Mouse (Mus musculus) thymus, postnatal 25 days (tissue): ENCODE data around the gene B230307C23Rik.
"Not testable (repeated sequence)": the region's sequence is repeated elsewhere in the genome, so short reads cannot be mapped to it uniquely, and the experiment has no call there.

Experiments
- DNase-seq: peaks from one replicate; pipeline ENCODE4 v3.0.0; 2022

B230307C23Rik gene

DNA sequence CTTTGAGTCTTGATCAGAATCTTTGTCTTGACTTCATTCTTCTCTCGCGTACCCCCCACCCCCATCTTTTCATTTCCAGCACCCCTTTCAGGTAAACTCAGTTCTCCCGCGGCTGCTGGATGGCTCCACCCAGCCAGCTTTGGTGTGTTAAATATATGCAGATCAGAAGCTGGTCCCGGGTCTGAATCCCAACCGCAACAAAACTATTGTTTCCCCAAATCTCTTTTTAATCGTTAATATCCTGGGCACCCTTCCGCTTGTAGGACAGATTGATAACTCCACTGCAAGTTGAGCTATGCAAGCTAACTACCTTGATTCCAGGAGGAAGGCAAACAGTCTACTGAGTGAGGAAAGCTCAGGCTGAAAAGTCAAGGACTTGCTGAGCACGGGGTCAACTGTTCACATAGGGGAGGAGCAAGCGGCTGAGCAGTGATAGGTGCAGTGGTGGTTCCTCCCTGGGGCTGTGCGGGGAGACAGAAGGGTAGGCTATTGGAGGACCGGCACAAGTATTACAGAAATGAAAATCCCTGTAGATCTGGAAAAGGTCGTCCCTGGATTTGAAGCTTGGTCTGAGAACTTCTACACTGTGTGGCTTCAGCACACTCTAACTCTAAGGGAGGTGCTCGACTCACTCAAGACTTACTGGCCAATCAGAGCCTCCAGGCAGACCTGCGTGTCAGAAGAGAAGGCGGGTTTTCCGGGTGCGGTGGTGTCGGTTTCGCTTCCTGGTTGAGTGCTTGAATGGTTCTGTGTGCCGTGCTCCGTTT is at the start of gene B230307C23Rik:
Gene B230307C23Rik, plus strand, starts transcription at position 700 of the 767 bp plus-strand sequence.
- DNase-seq, result peak; percentile 86

DNA sequence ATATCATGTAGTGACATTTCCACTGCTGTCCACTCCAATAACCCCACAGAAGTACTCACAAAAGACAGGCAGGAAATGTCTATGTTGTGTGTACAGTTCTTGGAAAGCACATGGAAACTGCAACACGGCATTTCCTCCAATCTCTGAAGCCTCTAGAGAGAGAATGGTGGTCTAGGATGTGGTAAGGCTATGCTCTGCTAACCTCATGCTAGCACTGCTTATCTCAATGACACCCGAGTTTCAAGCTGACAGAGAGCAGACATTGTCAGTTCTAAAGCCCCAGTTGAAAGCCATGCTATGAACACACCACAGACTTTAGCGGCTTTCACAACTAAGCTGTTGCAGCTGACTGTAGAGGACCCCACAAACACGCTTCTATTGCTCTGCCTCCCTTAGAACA is 48.3 kb upstream of the B230307C23Rik start:
- DNase-seq, result no peak

DNA sequence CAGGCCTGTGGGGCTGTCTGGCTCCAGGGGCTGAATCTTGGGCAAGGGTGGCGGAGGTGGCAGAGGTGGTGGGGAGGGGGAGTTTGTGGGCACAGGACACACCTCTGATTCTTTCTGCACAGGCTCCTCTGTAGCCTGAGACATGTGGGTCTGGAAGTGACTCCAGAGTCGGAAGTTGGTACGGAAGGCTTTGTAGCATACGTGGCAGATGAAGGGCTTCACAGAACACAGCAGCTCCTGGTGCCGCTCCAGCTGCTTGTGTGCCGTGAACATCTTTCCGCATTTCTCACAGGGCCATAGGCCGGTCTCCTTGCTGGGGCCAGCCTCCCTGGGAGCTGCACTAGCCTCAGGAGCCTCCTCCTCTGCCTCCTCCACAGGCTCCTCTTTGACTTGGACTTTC is 47.1 kb upstream of the B230307C23Rik start:
- no peak for DNase-seq

DNA sequence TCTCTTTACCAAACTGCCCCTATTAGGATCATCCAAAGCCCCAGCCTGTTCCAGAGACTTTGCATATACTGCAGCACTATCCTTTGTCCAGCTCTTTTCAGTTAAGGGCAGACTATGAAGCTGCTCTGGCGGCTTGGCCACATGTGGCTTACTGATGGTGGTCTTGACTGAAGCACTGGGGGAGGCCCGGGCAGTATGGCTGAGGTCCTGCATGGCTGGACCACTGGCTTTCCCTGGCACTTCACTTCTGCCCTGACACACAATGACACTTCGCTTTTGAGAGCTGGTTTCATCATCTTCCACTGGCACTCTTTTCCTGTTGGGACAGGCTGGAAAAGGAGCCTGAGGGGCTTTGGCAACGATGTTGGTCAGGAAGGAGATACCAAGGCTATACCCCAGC is 44.7 kb upstream of the B230307C23Rik start:
- no peak for DNase-seq

DNA sequence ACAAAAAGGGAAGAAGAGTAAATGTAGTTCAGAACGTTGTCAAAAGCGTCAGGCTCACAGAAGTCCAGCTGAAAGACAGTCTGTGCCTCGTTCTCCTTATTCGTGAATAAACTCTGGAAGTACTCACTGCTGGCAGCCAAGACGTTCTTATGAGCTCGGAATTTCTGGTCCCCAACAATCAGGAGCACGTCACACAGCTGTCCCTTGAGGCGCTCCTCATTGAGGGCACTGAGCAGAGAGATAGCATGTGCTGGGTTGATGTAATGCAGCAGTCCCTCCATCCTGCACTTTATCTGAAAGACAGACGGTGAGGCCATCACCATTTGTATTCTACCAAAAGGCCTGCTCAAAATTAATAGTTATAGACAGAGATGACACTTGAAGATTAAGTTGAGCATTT is 44.3 kb upstream of the B230307C23Rik start:
- DNase-seq, result no peak

DNA sequence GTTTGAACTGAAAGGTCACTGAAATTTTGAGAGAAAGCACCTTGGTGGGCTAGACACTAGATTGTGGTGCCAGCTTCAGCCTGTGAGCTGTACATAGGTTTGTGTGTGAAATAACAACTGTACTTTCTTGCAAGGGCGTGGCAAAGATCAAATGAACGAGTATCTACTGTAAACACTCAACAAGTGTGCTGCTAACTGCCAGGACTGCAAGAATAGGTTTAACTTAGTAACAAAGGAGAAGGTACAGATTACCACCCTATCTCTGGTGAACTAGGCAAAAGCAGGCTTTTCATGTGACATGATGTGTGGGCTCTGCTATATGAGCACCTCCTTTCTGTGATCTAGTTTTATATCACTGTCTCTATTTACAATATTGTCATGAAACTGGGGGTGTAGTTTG is 43.8 kb upstream of the B230307C23Rik start:
- DNase-seq, result no peak

DNA sequence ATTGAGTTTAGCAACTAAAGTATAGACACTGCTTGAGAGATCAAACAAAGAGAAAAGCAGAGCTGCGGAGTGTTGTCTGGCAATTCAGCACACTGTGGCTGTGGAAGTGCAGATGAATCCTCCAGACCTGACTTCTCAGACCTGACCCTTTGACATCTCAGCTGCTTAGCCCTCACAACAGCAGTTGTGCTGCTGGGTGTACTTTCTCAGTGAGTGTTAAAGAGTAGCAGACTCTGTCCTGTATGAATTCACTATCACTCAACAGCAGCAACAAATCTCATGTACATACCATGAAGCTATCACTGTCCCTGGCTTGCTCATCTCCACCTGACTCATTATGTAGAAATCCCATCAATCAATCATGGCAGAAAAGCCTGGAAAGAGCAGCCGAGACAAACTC is 41.1 kb upstream of the B230307C23Rik start:
- DNase-seq, result no peak

DNA sequence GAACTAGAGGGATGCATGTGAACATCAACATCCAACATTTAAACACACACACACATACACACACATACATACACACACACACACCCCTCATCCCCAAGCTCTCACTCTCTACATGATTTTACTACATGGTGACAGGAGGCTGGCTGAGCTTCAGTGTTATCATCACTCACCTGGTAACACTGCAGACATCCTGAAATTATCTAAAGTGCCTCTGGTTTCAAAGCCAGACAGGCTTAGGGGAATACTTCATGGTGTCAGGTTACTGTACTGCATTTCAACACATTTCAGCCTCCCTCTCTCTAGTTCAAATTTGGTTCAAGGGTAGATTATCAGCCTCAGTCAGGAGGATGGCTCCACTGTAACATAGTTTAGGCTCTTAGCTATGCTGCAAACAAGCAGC is 39.5 kb upstream of the B230307C23Rik start:
- DNase-seq, result no peak

DNA sequence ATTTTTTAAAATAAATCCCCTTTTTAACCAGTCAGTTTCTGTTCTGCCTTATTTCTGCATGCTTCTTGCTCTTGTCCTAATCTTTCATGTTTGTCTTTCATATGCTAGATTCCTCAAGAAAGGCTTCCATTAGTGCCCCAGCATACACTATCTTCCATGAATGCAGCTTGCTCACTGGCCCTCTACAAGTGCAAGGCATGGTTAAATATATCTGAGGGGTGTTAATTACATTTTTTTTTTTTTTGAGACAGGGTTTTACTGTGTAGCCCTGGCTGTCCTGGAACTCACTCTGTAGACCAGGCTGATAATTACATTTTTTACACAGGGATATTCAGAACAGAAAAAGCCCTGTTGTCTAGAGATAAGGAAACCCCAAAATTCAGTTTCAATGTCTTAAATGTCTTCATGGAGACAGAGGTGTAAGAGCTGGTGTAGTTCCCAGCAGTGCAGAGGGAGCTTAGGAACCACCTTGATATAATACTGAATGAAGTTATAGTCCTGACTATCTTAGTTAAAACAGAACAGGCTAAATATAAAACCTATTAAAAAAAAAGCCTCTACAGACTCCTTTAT is 38.6 kb upstream of the B230307C23Rik start:
- DNase-seq, result no peak

DNA sequence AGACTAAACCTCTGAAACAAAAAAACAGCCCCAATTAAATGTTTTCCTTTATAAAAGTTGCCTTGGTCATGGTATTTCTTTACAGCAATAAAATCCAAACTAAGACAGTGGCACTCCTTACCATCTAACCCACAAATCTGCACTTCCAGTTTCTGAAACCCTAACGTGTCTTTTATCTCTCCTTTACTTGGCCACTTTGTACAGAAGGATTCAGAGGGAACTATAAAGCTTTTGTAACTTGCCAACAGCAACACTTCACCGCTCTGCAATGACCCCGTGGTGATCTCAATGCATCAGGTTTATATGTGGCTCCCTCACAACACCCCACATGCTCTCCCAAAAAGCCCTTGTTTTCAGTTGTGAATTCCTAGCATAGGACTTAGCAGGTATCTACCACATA is 36.8 kb upstream of the B230307C23Rik start:
- no peak for DNase-seq

DNA sequence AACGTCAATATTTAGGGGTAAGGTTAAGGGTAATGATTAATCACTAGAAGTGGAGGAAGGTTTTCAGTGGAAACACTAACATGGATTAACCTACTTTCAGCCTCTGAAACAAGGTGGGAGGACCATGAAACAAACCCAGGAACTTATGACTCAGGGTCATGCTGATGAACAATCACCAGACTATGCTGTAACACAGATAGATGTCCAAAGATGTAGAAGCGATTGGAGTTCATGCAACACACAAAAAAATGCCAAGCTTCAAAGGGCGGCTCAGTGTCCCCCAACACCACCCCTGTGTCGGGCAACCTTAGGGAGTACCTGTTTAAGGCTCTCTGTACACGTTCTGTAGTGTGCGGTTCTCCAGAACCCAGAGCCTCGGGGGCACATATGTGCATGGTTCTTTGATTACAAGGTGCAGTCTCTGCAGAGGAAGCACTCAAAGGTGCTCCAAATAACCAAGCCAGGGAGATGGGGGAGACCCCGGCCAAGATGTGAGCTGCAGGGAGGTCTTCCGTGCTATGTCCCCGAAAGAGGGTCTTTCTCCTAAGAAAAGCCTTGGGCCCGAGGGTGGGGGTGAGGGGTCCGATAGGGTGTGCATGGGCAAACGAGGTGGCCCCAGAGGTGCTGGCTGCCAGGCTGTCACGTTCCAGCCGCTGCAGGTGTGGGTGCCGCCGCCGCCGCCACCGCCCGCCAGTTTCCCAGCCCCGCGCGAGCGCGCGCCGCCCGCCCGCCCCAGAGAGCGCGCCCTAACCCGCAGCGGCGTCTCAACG is 35.5 kb upstream of the B230307C23Rik start:
- DNase-seq, result no peak

DNA sequence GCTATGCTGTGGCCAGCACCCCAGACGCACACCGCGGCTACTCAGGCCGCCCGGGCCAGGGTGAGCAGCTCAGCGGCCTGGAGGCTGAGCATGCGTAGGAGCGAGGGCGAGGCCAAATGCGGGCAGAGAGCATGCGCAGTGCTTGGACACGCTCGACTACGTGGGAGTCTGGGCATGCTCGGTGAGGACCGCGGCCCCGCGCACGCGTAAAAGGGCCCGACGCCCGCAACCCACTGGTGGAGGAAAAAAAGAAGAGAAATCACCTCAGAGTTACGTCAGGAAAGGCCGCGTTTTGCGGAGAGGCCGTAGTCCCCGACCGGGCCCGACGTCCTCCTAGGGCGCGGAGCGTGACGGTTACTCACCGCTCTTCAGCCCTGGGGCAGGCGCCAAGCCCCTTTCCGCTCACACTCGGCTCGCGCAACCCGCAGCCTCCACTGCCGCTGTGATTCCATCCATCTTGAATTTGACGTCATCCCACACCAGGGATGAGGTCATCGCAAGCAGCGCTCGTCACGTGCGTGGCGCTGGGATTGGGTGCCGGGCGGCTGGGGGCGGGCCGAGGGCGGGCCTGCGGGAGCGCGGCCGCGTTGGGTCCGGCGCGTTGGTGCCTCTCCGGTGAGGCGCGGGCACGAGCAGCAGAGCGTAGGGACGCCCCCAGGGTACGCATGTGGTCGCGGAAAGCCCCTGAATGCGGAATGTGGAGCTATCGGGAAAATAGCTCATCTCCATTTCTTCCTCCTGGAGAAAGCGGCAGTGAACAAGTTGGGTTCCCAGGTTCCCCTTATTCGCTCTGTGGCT is 34.8 kb upstream of the B230307C23Rik start, which contains the start of the genes C2cd2 and Zbtb21:
Gene C2cd2, minus strand, starts transcription at position 448 of the 798 bp plus-strand sequence.
Gene Zbtb21, minus strand, starts transcription at position 472 of the 798 bp plus-strand sequence.
- peak; percentile 93 for DNase-seq

DNA sequence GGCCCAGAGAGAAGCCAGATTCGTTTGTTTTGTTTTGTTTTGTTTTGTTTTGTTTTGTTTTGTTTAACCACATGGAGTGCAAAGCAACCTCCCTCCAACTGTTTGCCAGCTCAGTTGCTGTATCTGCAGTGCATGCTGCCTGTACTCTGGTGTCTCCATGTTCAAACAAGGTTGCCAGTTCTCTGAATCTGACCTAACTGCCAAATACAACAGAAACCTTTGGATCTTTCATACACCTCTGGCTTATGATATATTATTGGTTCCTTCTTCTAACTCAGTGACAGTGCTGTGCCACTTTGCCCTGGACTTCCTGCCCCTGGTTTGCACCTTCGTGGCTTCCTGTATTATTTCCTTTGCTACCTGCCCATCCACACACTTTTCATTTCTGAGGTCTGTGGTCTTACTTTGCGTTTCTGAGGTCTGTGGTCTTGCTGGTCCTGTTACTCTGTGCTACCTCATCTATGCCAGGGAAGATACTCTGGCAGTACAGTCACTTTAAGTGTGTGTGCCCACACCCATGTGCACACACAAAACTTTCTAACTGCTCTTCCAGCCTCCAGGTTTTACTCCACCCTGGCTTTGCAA is 33.1 kb upstream of the B230307C23Rik start:
- DNase-seq, result no peak

DNA sequence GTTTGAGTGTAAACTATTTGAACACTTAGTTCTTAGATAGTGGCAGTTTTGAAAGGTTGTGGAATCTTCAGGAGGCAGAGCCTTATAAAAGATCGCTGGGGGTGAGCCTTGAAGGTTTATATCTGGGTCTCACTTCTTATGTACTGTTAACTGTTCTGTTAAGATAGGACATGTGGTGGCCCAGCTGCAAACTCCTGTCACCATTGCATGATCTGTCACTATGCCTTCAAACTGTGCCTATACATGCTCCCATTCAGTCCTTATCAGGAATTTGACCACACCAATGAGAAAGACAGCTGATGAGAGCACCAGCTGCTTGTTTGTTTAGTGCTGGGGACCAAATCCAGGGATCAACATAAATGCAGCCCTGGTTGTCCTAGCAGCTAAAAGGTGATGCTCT is 19.8 kb upstream of the B230307C23Rik start:
- DNase-seq, result no peak

DNA sequence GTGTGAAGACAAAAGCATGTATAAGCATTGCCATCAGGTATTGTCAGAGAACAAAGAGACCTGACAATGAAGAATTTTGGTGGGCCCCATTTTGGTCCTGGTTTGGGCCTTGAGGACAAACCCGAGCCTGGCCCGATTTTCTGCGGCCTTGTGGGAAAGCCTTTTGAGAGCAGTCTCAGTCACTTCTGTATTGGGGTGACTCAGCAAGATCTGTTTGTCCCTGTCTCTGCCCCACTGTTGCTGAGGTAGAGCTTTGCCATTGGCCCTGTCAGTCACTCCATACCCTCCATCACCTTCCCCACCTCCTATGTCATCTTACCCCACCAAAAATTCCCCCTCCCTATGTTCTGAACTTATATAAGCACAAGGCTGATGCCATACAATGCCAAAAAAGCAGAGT is 19.4 kb upstream of the B230307C23Rik start:
- no peak for DNase-seq

DNA sequence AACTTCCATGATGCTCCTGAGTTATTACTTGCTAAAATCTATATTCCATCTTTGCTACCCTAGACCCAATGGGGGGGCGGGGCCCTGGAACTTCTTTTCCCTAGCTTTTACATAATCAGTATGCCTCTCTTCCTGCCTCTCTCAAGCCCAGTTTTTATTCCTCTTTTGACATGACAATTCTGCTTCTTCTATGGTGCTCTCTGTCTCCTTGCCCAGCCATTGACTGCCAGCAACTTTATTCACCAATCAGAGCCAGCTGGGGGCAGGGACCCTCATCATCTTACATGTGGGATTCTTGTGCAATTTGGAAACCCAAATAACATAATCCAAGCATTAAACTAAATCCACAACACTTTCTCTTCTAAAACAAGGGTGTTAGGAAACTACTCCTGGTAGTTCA is 15.8 kb upstream of the B230307C23Rik start:
- no peak for DNase-seq

DNA sequence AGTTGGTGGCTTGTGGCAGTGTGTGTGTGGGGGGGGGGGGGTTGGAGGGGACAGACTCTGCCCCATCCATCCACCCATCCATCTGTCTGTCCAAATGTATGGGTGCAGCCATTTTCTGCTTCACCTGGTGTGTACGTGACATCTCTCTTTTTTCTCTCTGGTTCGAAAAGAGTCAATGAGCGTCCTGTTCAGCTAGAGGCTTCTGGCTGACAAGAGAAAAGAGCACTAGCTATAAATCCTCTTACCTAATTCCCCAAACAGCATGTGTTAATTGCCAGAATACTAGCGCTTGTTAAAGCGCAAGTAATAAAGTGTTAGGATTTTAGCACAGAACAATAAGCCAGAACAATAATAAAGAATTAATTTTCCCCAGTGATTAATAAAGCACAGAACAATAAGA is 12.5 kb upstream of the B230307C23Rik start:
- DNase-seq, result no peak

DNA sequence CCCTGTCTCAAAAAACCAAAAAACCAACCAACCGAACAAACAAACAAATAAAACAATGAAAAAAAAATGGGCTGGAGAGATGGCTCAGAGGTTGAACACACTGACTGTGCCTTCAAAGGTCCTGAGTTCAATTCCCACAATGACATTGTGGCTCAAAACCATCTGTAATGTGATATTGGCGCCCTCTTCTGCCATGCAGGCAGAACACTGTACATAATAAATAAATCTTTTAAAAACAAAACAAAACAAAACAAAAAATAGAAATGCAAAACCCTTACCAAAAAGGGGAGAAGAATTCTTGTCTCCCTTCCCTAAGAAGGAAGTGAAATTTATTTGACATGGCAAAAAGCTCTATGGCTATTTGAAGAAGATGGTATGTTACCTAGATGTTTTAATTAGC is 5.6 kb upstream of the B230307C23Rik start:
- no peak for DNase-seq

DNA sequence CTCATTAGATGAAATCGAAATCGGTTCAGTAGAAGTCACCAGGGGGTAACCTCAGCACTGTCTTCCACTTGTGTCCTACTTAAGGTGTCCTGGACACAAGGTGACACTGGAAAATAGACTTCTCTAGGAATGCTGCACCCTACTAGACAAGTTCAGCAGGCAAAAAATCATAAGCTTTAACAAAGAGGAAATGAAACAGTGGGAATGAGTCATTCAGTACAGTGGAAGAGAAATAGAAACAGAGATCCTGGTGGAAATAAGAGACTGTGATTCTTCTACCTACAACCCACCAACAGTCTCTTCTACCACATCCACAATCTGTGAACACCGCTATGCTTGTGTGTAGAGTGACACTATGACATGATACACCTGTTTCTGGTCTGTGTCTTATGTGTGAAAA is 4.6 kb upstream of the B230307C23Rik start:
- DNase-seq, result not testable (repeated sequence)

DNA sequence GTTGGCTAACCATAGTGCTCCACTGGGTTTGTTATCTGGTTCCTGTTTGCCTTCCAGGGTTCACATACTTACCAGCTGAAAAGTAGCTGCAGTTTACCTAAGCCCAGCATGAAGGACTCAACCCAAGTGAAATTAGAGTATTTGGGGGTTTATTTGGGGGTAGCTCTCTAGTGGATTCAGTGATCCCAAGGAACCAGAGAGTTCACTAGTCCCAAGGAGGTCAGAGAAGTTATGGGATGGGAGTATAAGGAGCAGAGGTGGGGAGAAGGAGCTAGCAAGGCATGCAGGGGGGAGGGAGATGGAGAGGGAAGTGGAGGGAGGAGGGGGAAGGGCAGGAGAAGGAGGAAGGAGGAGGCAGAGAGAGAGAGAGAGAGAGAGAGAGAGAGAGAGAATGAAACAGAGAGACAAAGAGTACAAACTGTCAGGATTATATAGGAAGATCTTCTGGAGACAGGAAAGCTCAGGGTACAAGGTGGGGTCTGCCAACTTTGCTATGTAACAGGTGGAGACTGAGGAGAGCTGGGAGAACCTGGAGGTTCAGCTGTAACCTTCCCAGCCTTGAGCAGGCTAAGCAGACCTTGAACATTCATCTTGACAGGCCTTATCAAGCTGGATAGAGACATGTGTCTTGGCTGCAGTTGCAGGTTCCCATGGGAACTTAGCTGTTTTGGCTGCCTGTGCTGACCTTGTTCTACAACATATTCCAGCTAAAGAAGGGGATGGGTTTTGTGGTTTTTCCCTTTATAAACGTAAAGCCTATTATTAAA is 1.1 kb upstream of the B230307C23Rik start:
- peak; percentile 3 for DNase-seq

DNA sequence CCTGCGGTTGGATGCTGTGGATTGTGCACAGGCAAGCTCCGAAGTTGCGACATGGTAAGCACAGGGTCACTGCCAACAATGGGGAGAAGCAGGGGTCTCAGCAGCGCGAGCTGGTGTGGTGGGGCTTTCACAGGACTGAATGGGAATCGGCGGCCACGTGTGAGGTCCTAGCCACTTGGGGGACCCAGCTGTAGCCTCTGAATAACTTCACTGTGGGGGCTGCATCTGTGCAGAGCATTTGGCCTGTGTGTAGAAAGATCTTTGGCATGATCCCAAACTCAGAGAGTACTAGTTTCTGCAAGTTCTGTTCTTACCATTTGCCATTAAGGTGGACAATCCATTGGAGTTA is 242 bp downstream of the B230307C23Rik start:
- DNase-seq, result not testable (repeated sequence)

DNA sequence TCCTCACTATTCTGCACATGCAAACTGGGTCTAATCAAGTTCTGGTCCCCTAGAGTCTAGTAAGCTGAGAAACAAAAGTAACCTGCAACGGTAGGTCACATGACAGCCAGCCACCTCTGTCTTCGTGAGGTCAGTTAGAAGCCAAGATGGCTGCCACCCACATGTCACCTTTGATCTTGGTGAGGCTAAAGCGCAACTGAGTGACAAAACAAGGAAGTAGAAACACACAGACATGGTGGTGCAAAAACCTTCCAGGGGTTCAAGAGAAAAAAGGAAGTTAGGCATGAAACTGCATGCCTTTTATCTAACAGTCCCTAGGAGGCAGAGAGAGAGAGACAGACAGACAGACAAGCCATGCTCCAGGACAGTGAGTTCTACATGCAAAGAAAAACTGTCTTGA is 25.0 kb downstream of the B230307C23Rik start:
- no peak for DNase-seq
